Mouse (Mus musculus) hindbrain, embryonic 16.5 days (tissue): ENCODE results near the gene Eps8l3. TPM values are rescaled to one million over a fixed set of nuclear protein-coding genes. Genes with fewer than 3 reads are reported as not detected.

Experiments
- polyA plus RNA-seq: library from polyadenylated mRNA; unstranded; fragments of >200 nt; fragmentation: Nextera tagmentation; extraction: Ambion mirVana; gene quantifications from 2 replicates; pipeline ENCODE4 v1.2.1, GENCODE M21; 2015

The Eps8l3 gene
- polyA plus RNA-seq, 1 experiment from 2014 or later = not detected

Other genes with a start within 250 kb of the Eps8l3 start
- gene Gm10961, start 245.9 kb upstream of the Eps8l3 start, polyA plus RNA-seq = not detected in 2 replicates
- gene Strip1, start 245.5 kb upstream of the Eps8l3 start, polyA plus RNA-seq = 131 and 139 TPM in 2 replicates
- 116 and 117 TPM in 2 replicates for gene Ahcyl1, start 180.7 kb upstream of the Eps8l3 start, polyA plus RNA-seq
- gene Csf1, start 116.8 kb upstream of the Eps8l3 start, polyA plus RNA-seq = 8.0 and 9.8 TPM in 2 replicates
- 270 and 292 TPM in 2 replicates for gene Gstm5, start 18.6 kb downstream of the Eps8l3 start, polyA plus RNA-seq
- 41.8 and 43.2 TPM in 2 replicates for gene Gstm7, start 54.6 kb downstream of the Eps8l3 start, polyA plus RNA-seq
- gene Gstm6, start 66.5 kb downstream of the Eps8l3 start, polyA plus RNA-seq = 10.5 and 10.6 TPM in 2 replicates
- not detected in 2 replicates for gene Gstm3, start 92.1 kb downstream of the Eps8l3 start, polyA plus RNA-seq
- gene Gstm2, start 109.2 kb downstream of the Eps8l3 start, polyA plus RNA-seq = 11.1 and 11.8 TPM in 2 replicates
- 169 and 263 TPM in 2 replicates for gene Gstm1, start 140.7 kb downstream of the Eps8l3 start, polyA plus RNA-seq
- gene Gstm4, start 167.7 kb downstream of the Eps8l3 start, polyA plus RNA-seq = 20.1 and 22.9 TPM in 2 replicates
- gene Ampd2, start 209.4 kb downstream of the Eps8l3 start, polyA plus RNA-seq = 63.6 and 68.0 TPM in 2 replicates
- gene Gnat2, start 215.6 kb downstream of the Eps8l3 start, polyA plus RNA-seq = 0.22 and 0.28 TPM in 2 replicates